Mouse (Mus musculus) E14TG2a.4 (cell line): ENCODE data around the gene Pip5k1c.

ENCODE experiments used
- CTCF ChIP-seq: conservative IDR thresholded peaks from 2 replicates; pipeline ENCODE4 v1.5.1; 2014; ENCODE audit warnings: low read length
- NANOG ChIP-seq: IDR thresholded peaks from 2 replicates; pipeline ENCODE4 v1.6.1; 2014; ENCODE audit warnings: borderline replicate concordance, low read length, mixed read lengths
- POU5F1 ChIP-seq: IDR thresholded peaks from 2 replicates; pipeline ENCODE4 v1.6.1; 2014; ENCODE audit warnings: low read length, borderline replicate concordance

- TF ChIP-seq CTCF (peak; percentile 88), NANOG (no peak), POU5F1 (no peak)
These were observed 48.7 kb downstream of the Pip5k1c start for GRCm38 (mm10) chr10:81341333-81341949.
